ENCODE assay signal across 19 mouse cellular contexts in genomic region chr3:116698786-116699185, GRCm38 (mm10). TPM values are rescaled to one million over a fixed set of nuclear protein-coding genes. Genes with fewer than 3 reads are reported as not detected.
DNase-seq lines count a peak whose midpoint lies in the region; ATAC-seq and TF ChIP-seq lines count a peak whose summit lies in the region.
"Had no signal": no experiment of that assay in that cellular context is flagged by ENCODE, and none has a peak within 500 bp of the region (broad histone marks: within the 10 kb centered on the region; RNA-seq: fewer than 3 reads in every experiment).

No protein-coding gene starts in this region.

- WGBS in kidney, postnatal 0 days: 62% methylated on average over 2 of the region's 2 CpGs
- WGBS in midbrain, embryonic 14.5 days: 67% methylated on average over 2 of the region's 2 CpGs
- WGBS in midbrain, embryonic 10.5 days: 90% methylated on average over 2 of the region's 2 CpGs
- 50% methylated on average over 2 of the region's 2 CpGs for WGBS in stomach, postnatal 0 days

- H3K9ac ChIP-seq in kidney, postnatal 0 days (ENCODE audit: low read depth, low read length): no peak overlapping the region
- no peak overlapping the region for H3K9ac ChIP-seq in midbrain, embryonic 14.5 days (replicated peaks; ENCODE audit: low read length)
- H3K9ac ChIP-seq in stomach, postnatal 0 days (ENCODE audit: low read length): no peak overlapping the region
- H3K9ac ChIP-seq: embryonic facial prominence, embryonic 12.5 days; forebrain, embryonic 12.5 days; lung, embryonic 15.5 days; neural tube, embryonic 15.5 days had no signal

- no peaks in the 10 kb centered on the region for H3K36me3 ChIP-seq in kidney, postnatal 0 days (ENCODE audit: insufficient read depth, low read length)
- H3K36me3 ChIP-seq in midbrain, embryonic 14.5 days (ENCODE audit: control insufficient read depth, insufficient read depth, low read length): peaks cover 3% of the 10 kb centered on the region; the same call in 1 of the 2 replicates
- peaks cover 2% of the 10 kb centered on the region; the same call in 1 of the 2 replicates for H3K36me3 ChIP-seq in midbrain, embryonic 10.5 days
- peaks cover 2% of the 10 kb centered on the region; the same call in 1 of the 2 replicates for H3K36me3 ChIP-seq in stomach, postnatal 0 days (ENCODE audit: control insufficient read depth, insufficient read depth, low read length)
- H3K36me3 ChIP-seq: embryonic facial prominence, embryonic 12.5 days; forebrain, embryonic 12.5 days; lung, embryonic 15.5 days had no signal

- H3K27ac ChIP-seq in gastrocnemius, adult 2 months: peak overlapping the region; percentile 40; the same call in 1 of the 2 replicates
- H3K27ac ChIP-seq in kidney, postnatal 0 days: no peak overlapping the region
- H3K27ac ChIP-seq in midbrain, embryonic 14.5 days (replicated peaks; ENCODE audit: low read depth, low read length): no peak overlapping the region
- H3K27ac ChIP-seq in midbrain, embryonic 10.5 days (replicated peaks): no peak overlapping the region
- no peak overlapping the region for H3K27ac ChIP-seq in stomach, postnatal 0 days (replicated peaks)
- H3K27ac ChIP-seq: embryonic facial prominence, embryonic 12.5 days; forebrain, embryonic 12.5 days; hindbrain, embryonic 10.5 days; lung, embryonic 15.5 days; neural tube, embryonic 15.5 days had no signal

- peak; percentile 35; the same call in 1 of the 2 replicates for TF ChIP-seq CTCF in gastrocnemius, adult 2 months (IDR thresholded peaks at IDR 0.05)
- TF ChIP-seq CTCF in kidney, postnatal 0 days (IDR thresholded peaks at IDR 0.05; ENCODE audit: low read depth): peak; percentile 48; the same call in 1 of the 2 replicates
- TF ChIP-seq CTCF in stomach, postnatal 0 days (IDR thresholded peaks at IDR 0.05; ENCODE audit: low read depth): peak; percentile 52

- no peaks in the 10 kb centered on the region for H3K9me3 ChIP-seq in kidney, postnatal 0 days (replicated peaks; ENCODE audit: low read length)
- no peaks in the 10 kb centered on the region for H3K9me3 ChIP-seq in midbrain, embryonic 14.5 days (ENCODE audit: control insufficient read depth, low read length)
- no peaks in the 10 kb centered on the region for H3K9me3 ChIP-seq in midbrain, embryonic 10.5 days (replicated peaks)
- no peaks in the 10 kb centered on the region for H3K9me3 ChIP-seq in stomach, postnatal 0 days (ENCODE audit: control insufficient read depth, low read length)
- H3K9me3 ChIP-seq: embryonic facial prominence, embryonic 12.5 days; forebrain, embryonic 12.5 days; hindbrain, embryonic 10.5 days; lung, embryonic 15.5 days; neural tube, embryonic 15.5 days had no signal

- no peaks in the 10 kb centered on the region for H3K27me3 ChIP-seq in kidney, postnatal 0 days (ENCODE audit: insufficient read depth, low read length)
- no peaks in the 10 kb centered on the region for H3K27me3 ChIP-seq in midbrain, embryonic 14.5 days (ENCODE audit: control insufficient read depth, insufficient read depth, low read length)
- H3K27me3 ChIP-seq in midbrain, embryonic 10.5 days (ENCODE audit: low read depth, poor library complexity, severe bottlenecking): no peaks in the 10 kb centered on the region
- H3K27me3 ChIP-seq in stomach, postnatal 0 days (ENCODE audit: control insufficient read depth, insufficient read depth, low read length): no peaks in the 10 kb centered on the region
- H3K27me3 ChIP-seq: embryonic facial prominence, embryonic 12.5 days; forebrain, embryonic 12.5 days; lung, embryonic 15.5 days; neural tube, embryonic 15.5 days had no signal

- no peak for DNase-seq in gastrocnemius, adult 2 months
- DNase-seq in gastrocnemius, postnatal 14 days: no peak
- DNase-seq in kidney, postnatal 0 days (ENCODE audit: low spot score): peak; percentile 54
- DNase-seq in kidney, adult 9 months: no peak
- peak; percentile 8 for DNase-seq in midbrain, embryonic 14.5 days
- DNase-seq in midbrain, embryonic 10.5 days (ENCODE audit: low spot score): no peak
- no peak for DNase-seq in stomach, postnatal 0 days (ENCODE audit: low spot score)
- DNase-seq: gastrocnemius, postnatal 10 days; kidney, adult 11 months; layer of hippocampus, adult 9-11 months; thymus, postnatal 25 days had no signal

- no peak overlapping the region for H3K4me2 ChIP-seq in kidney, postnatal 0 days (ENCODE audit: low read length)
- H3K4me2 ChIP-seq in midbrain, embryonic 14.5 days (ENCODE audit: low read length): no peak overlapping the region
- no peak overlapping the region for H3K4me2 ChIP-seq in stomach, postnatal 0 days (replicated peaks; ENCODE audit: low read depth)
- H3K4me2 ChIP-seq: embryonic facial prominence, embryonic 12.5 days; forebrain, embryonic 12.5 days; lung, embryonic 15.5 days; neural tube, embryonic 15.5 days had no signal

- no peak overlapping the region for H3K4me3 ChIP-seq in gastrocnemius, adult 2 months
- no peak overlapping the region for H3K4me3 ChIP-seq in kidney, postnatal 0 days (replicated peaks; ENCODE audit: low read depth, low read length)
- no peak overlapping the region for H3K4me3 ChIP-seq in midbrain, embryonic 14.5 days (replicated peaks; ENCODE audit: low read depth, low read length)
- no peak overlapping the region for H3K4me3 ChIP-seq in midbrain, embryonic 10.5 days
- no peak overlapping the region for H3K4me3 ChIP-seq in stomach, postnatal 0 days (ENCODE audit: low read depth, low read length)
- H3K4me3 ChIP-seq: embryonic facial prominence, embryonic 12.5 days; forebrain, embryonic 12.5 days; hindbrain, embryonic 10.5 days; lung, embryonic 15.5 days; neural tube, embryonic 15.5 days had no signal

- TF ChIP-seq EP300 in stomach, postnatal 0 days (optimal IDR thresholded peaks at IDR 0.05): no peak

- ATAC-seq in kidney, postnatal 0 days (replicated peaks; ENCODE audit: low FRiP score, low read depth): no peak
- no peak for ATAC-seq in midbrain, embryonic 14.5 days (ENCODE audit: low FRiP score, low TSS enrichment)
- ATAC-seq in stomach, postnatal 0 days (ENCODE audit: low FRiP score, low TSS enrichment): no peak
- no peak for ATAC-seq in CD4-positive, CD25-positive, alpha-beta regulatory T cell, adult 4 months

- intact Hi-C loops in gastrocnemius, adult 2 months (cut with DNase I): no loop called here
- intact Hi-C loops in gastrocnemius, postnatal 14 days (cut with DNase I; ENCODE audit: low total_unique reads): no loop called here

- no peaks in the 10 kb centered on the region for H3K4me1 ChIP-seq in kidney, postnatal 0 days (replicated peaks; ENCODE audit: insufficient read depth, low read length)
- H3K4me1 ChIP-seq in midbrain, embryonic 14.5 days (ENCODE audit: control insufficient read depth, insufficient read depth, low read length): no peaks in the 10 kb centered on the region
- no peaks in the 10 kb centered on the region for H3K4me1 ChIP-seq in midbrain, embryonic 10.5 days
- H3K4me1 ChIP-seq in stomach, postnatal 0 days (replicated peaks; ENCODE audit: control insufficient read depth, insufficient read depth): no peaks in the 10 kb centered on the region
- H3K4me1 ChIP-seq: embryonic facial prominence, embryonic 12.5 days; forebrain, embryonic 12.5 days; hindbrain, embryonic 10.5 days; lung, embryonic 15.5 days; neural tube, embryonic 15.5 days had no signal

RNA-seq across cellular contexts. Expression of gene Slc35a3, which starts 13.8 kb away (rescaled TPM):
- total RNA-seq in gastrocnemius, adult 2 months (2021): 1 to 10 TPM; 5.1 to 8.0 TPM
- total RNA-seq in gastrocnemius, postnatal 14 days (2021): 1 to 10 TPM; 8.2 to 8.9 TPM
- polyA plus RNA-seq in kidney, postnatal 0 days (2015; fragmentation: Nextera tagmentation; extraction: Ambion mirVana): 14.8 and 15.0 TPM in 2 replicates
- 7.9 and 8.3 TPM in 2 replicates for polyA plus RNA-seq in midbrain, embryonic 14.5 days (2014; fragmentation: Nextera tagmentation; extraction: Ambion mirVana)
- polyA plus RNA-seq in midbrain, embryonic 10.5 days (2016; fragmentation: Nextera tagmentation; extraction: Ambion mirVana): 7.3 and 8.3 TPM in 2 replicates
- polyA plus RNA-seq in stomach, postnatal 0 days (2015; fragmentation: Nextera tagmentation; extraction: Ambion mirVana): 25.2 and 25.3 TPM in 2 replicates
- 1 to 10 TPM; 5.8 to 7.1 TPM for polyA plus RNA-seq in CD4-positive, CD25-positive, alpha-beta regulatory T cell, adult 4 months (2017; shearing (Covaris generic))

RNA-seq across cellular contexts. Expression of gene Gm43191, which starts 17.7 kb away (rescaled TPM):
- total RNA-seq in gastrocnemius, adult 2 months (2021): not detected
- total RNA-seq in gastrocnemius, postnatal 14 days (2021): not detected
- polyA plus RNA-seq in kidney, postnatal 0 days (2015; fragmentation: Nextera tagmentation; extraction: Ambion mirVana): not detected in 2 replicates
- not detected in 2 replicates for polyA plus RNA-seq in midbrain, embryonic 14.5 days (2014; fragmentation: Nextera tagmentation; extraction: Ambion mirVana)
- polyA plus RNA-seq in midbrain, embryonic 10.5 days (2016; fragmentation: Nextera tagmentation; extraction: Ambion mirVana): not detected in 2 replicates
- not detected in 2 replicates for polyA plus RNA-seq in stomach, postnatal 0 days (2015; fragmentation: Nextera tagmentation; extraction: Ambion mirVana)
- polyA plus RNA-seq in CD4-positive, CD25-positive, alpha-beta regulatory T cell, adult 4 months (2017; shearing (Covaris generic)): not detected
- total RNA-seq: gastrocnemius, postnatal 10 days; left cerebral cortex, postnatal 36 days had no signal
- polyA plus RNA-seq: embryonic facial prominence, embryonic 12.5 days; forebrain, embryonic 12.5 days; hindbrain, embryonic 10.5 days; lung, embryonic 15.5 days; neural tube, embryonic 15.5 days; stomach, embryonic 14.5 days had no signal

RNA-seq across cellular contexts. Expression of gene Mfsd14a, which starts 36.3 kb away (rescaled TPM):
- 10 to 100 TPM; 11.7 to 12.8 TPM for total RNA-seq in gastrocnemius, adult 2 months (2021)
- 10 to 100 TPM; 13.4 to 14.3 TPM for total RNA-seq in gastrocnemius, postnatal 14 days (2021)
- 93.9 and 94.0 TPM in 2 replicates for polyA plus RNA-seq in kidney, postnatal 0 days (2015; fragmentation: Nextera tagmentation; extraction: Ambion mirVana)
- polyA plus RNA-seq in midbrain, embryonic 14.5 days (2014; fragmentation: Nextera tagmentation; extraction: Ambion mirVana): 61.4 and 75.5 TPM in 2 replicates
- polyA plus RNA-seq in midbrain, embryonic 10.5 days (2016; fragmentation: Nextera tagmentation; extraction: Ambion mirVana): 81.4 and 82.5 TPM in 2 replicates
- polyA plus RNA-seq in stomach, postnatal 0 days (2015; fragmentation: Nextera tagmentation; extraction: Ambion mirVana): 50.4 and 51.1 TPM in 2 replicates
- 10 to 100 TPM; 84.4 to 86.1 TPM for polyA plus RNA-seq in CD4-positive, CD25-positive, alpha-beta regulatory T cell, adult 4 months (2017; shearing (Covaris generic))

Comparison
In these comparisons a context has a peak if more than half of its experiments do, and no peak if none do; other contexts are left out.
1. DNase-seq: peak in kidney, postnatal 0 days (single experiment) and midbrain, embryonic 14.5 days (single experiment); none in gastrocnemius, adult 2 months (single experiment), gastrocnemius, postnatal 14 days (single experiment), kidney, adult 9 months (single experiment), midbrain, embryonic 10.5 days (single experiment) and stomach, postnatal 0 days (single experiment).
2. Peak in every context shown above with its lines, with median percentiles within 50 percentile points of each other: CTCF ChIP-seq.